Mouse (Mus musculus) ES-Bruce4 (cell line): ENCODE results near the gene A030005L19Rik. TPM values are rescaled to one million over a fixed set of nuclear protein-coding genes. Genes with fewer than 3 reads are reported as not detected.

Source experiments
- H3K27ac ChIP-seq: 2 replicates; pipeline ENCODE4 v1.5.1; 2012; ENCODE audit warnings: low read length, inconsistent platforms; ENCODE audit not compliant: insufficient read depth
- H3K27me3 ChIP-seq: 2 replicates; pipeline ENCODE4 v1.6.1; 2012; ENCODE audit warnings: mild to moderate bottlenecking, low read length, inconsistent platforms; ENCODE audit not compliant: control insufficient read depth, poor library complexity, insufficient read depth, severe bottlenecking
- H3K36me3 ChIP-seq: 2 replicates; pipeline ENCODE4 v1.6.1; 2012; ENCODE audit warnings: inconsistent platforms, mild to moderate bottlenecking, low read length, moderate library complexity; ENCODE audit not compliant: control insufficient read depth, poor library complexity, insufficient read depth, severe bottlenecking
- H3K4me1 ChIP-seq: one replicate; pipeline ENCODE4 v1.8.1; 2011; ENCODE audit warnings: low read length; ENCODE audit not compliant: control insufficient read depth, insufficient read depth
- H3K4me3 ChIP-seq: 2 replicates; pipeline ENCODE4 v1.5.1; 2011; ENCODE audit warnings: low read depth, mild to moderate bottlenecking, low read length
- H3K9ac ChIP-seq: 2 replicates; pipeline ENCODE4 v1.6.1; 2012; ENCODE audit warnings: low read depth, mild to moderate bottlenecking, inconsistent platforms; ENCODE audit not compliant: poor library complexity, severe bottlenecking
- H3K9me3 ChIP-seq: replicated peaks from 2 replicates; pipeline ENCODE4 v1.6.1; 2012; ENCODE audit warnings: mild to moderate bottlenecking, low read length, inconsistent platforms; ENCODE audit not compliant: control insufficient read depth, poor library complexity, insufficient read depth, severe bottlenecking
- CTCF ChIP-seq: IDR thresholded peaks from one replicate; pipeline ENCODE4 v1.8.1; 2011; ENCODE audit warnings: low read depth, low read length
- EP300 ChIP-seq: IDR thresholded peaks from 2 replicates; pipeline ENCODE4 v1.6.1; 2011; ENCODE audit warnings: low read depth, low read length; ENCODE audit not compliant: insufficient read depth
- POLR2A ChIP-seq: IDR thresholded peaks from one replicate; pipeline ENCODE4 v1.8.1; 2011; ENCODE audit warnings: low read length; ENCODE audit not compliant: insufficient read depth
- polyA plus RNA-seq: library from polyadenylated mRNA; stranded (reverse); fragments of >200 nt; gene quantifications from 2 replicates; pipeline ENCODE4 v1.2.4, GENCODE M21; 2011; ENCODE audit warnings: low read depth; ENCODE audit not compliant: missing spikeins, insufficient read depth, insufficient read length

The A030005L19Rik gene
- polyA plus RNA-seq: 1.1 TPM in 1 of 2 replicates, not detected in the other

DNA sequence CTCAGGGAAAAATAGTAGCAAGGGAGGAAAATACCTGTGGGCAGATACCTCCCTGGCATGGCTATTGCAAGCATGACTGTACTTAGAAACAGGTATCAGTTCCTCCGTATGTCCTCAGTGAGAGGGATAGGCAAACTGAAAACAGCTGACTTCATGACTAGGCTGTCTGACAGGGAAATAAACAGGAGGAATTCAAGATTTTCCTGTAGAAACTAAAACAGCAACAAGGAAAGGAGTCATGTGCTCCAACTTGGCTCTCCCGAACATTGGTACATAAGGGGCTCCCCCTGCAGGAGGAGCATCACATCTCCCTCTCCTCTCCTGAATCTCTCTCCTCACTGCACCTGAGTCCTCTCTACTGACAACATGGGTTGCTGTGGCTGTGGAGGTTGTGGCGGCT is at the start of gene A030005L19Rik:
Gene A030005L19Rik, plus strand, starts transcription at position 301 of the 400 bp plus-strand sequence.
- Histone ChIP-seq H3K36me3 (no peaks in the 10 kb centered on the region), H3K4me3 (no peak within 1 kb of the TSS), H3K9me3 (no peaks in the 10 kb centered on the region), H3K27me3 (no peaks in the 10 kb centered on the region; the same call in 1 of the 2 replicates), H3K9ac (no peak within 1 kb of the TSS), H3K27ac (no peak within 1 kb of the TSS), H3K4me1 (no peaks in the 10 kb centered on the region)
- TF ChIP-seq POLR2A: no peak
- no peak for TF ChIP-seq EP300
- TF ChIP-seq CTCF: peak; percentile 18

DNA sequence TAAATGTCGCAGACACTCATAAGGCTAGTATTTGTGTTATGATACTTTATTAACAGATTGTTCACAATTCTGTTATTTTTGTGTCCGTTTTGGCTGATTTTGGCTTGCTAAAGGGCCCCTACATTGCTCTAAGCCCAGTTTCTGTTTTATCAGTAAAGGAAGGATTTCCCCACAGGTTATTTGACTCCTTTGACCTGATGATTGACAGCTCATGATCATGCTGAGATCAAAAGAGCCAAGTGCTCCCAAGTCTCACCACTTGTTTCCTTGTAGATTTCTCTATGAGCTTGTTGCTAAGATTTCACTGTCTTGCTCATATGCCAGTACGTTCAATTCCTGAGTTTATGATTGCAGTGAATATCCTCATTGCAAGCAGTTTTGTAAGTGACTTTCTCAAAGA is 42.9 kb upstream of the A030005L19Rik start:
- TF ChIP-seq CTCF: no peak
- no peak for TF ChIP-seq EP300
- TF ChIP-seq POLR2A: no peak
- Histone ChIP-seq H3K4me3 (no peak overlapping the region), H3K36me3 (peaks cover 25% of the 10 kb centered on the region), H3K27me3 (no peaks in the 10 kb centered on the region), H3K9me3 (no peaks in the 10 kb centered on the region), H3K9ac (no peak overlapping the region), H3K27ac (no peak overlapping the region), H3K4me1 (peaks cover 3% of the 10 kb centered on the region)

DNA sequence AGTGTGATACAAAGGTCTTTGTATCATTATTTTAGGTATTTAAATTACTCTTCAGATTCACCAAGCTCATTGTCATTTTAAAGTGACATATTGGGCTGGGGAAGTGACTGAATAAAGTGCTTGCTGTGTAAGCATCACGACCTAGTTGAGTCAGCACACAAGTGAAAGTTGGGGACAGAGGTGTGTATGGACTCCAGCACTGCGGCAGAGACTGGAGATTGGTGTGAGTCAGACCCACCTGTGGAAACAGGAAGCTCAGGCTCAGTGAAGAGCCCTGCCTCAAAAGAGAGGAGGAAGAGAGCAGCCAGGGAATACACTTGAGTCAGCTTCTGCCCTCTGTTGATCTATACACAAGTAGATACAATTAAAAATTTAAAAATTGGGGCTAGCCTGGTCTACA is 34.0 kb upstream of the A030005L19Rik start:
- Histone ChIP-seq H3K9me3 (no peaks in the 10 kb centered on the region; the same call in 1 of the 2 replicates), H3K4me3 (no peak overlapping the region), H3K9ac (no peak overlapping the region), H3K4me1 (no peaks in the 10 kb centered on the region), H3K36me3 (peaks cover 54% of the 10 kb centered on the region), H3K27me3 (no peaks in the 10 kb centered on the region), H3K27ac (no peak overlapping the region)
- TF ChIP-seq EP300 (no peak), CTCF (no peak), POLR2A (no peak)

DNA sequence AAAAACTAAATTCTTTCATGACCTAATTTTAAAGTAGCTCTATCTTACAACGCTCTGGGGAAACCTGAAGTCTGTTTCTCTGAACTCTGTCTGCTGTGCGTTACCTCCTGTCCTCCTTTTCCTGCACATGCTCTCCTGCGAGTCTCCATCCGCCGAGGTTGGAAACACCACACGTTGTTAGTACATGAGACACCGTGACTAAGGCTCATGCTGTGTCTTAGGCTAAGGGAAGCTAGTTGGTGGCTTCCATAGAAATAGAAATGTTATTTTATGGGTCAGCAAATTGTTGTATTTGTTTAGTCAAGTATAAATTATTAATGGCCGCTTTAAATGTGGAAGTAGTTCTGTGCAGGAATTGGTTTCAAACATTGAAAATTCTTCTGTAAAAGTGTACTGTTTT is 32.9 kb upstream of the A030005L19Rik start:
- H3K36me3 ChIP-seq: peaks cover 57% of the 10 kb centered on the region
- no peaks in the 10 kb centered on the region for H3K27me3 ChIP-seq
- TF ChIP-seq POLR2A (no peak), EP300 (no peak), CTCF (no peak)
- no peaks in the 10 kb centered on the region; the same call in 1 of the 2 replicates for H3K9me3 ChIP-seq
- H3K9ac ChIP-seq: no peak overlapping the region
- no peak overlapping the region for H3K27ac ChIP-seq
- no peaks in the 10 kb centered on the region for H3K4me1 ChIP-seq
- H3K4me3 ChIP-seq: no peak overlapping the region

GRCm38 (mm10) chr1:82893269-82893668 is 19.9 kb upstream of the A030005L19Rik start:
- H3K4me3 ChIP-seq: no peak overlapping the region
- no peaks in the 10 kb centered on the region for H3K27me3 ChIP-seq
- TF ChIP-seq CTCF: no peak
- no peak for TF ChIP-seq EP300
- no peak for TF ChIP-seq POLR2A
- peaks cover 45% of the 10 kb centered on the region for H3K36me3 ChIP-seq
- H3K9ac ChIP-seq: no peak overlapping the region
- H3K4me1 ChIP-seq: no peaks in the 10 kb centered on the region
- H3K9me3 ChIP-seq: no peaks in the 10 kb centered on the region
- no peak overlapping the region for H3K27ac ChIP-seq

DNA sequence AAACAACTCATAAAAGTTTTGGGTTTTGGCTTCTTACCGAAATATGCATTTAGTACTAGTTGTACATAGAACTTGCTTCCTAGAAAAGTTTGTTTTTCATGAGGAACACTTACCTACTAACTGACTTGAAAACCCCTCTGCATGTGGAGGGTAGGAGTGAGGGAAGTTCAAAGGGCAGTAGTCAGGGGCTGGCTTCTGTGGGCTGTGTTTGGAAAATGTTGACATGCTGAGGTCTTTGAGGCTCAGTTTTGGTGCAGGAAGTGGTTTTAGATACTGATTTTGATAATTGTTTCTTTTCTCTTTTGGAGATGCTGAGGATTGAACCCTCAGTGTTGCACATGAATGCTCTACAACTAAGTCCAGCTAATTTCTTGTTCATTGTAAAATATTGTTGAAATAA is 12.6 kb upstream of the A030005L19Rik start:
- no peak for TF ChIP-seq CTCF
- TF ChIP-seq EP300: no peak
- TF ChIP-seq POLR2A: no peak
- H3K4me3 ChIP-seq: no peak overlapping the region
- no peaks in the 10 kb centered on the region for H3K9me3 ChIP-seq
- H3K9ac ChIP-seq: no peak overlapping the region
- H3K36me3 ChIP-seq: peaks cover 27% of the 10 kb centered on the region
- H3K27me3 ChIP-seq: no peaks in the 10 kb centered on the region
- H3K4me1 ChIP-seq: no peaks in the 10 kb centered on the region
- H3K27ac ChIP-seq: no peak overlapping the region
